Comparison of ENCODE assay signal across 13 mouse cellular contexts in the genomic region with DNA sequence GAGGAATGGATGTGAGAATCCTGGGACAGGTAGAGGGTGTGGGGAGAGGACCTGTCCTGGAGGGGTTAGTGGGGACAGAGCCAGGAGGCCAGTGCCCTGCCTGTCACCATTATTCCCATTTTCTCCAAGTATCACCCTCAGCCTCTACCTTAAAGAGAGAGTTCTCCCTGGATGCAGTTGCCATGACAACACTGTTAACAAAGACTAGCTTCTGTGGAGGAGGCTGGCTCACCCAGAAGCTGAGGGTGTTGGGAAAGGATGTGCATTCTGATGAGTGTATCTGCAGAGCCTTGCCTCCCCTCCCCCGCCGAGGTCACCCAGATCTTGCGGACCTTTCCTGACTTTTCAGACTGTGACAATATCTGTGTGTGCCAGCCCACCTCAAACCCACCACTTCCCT. TPM values are rescaled to one million over a fixed set of nuclear protein-coding genes. Genes with fewer than 3 reads are reported as not detected.
DNase-seq lines count a peak whose midpoint lies in the region; ATAC-seq lines count a peak whose summit lies in the region.
"Had no signal": no experiment of that assay in that cellular context is flagged by ENCODE, and none has a peak within 500 bp of the region (broad histone marks: within the 10 kb centered on the region; RNA-seq: fewer than 3 reads in every experiment).

No protein-coding gene starts in this region.

- 58% methylated on average over 3 of the region's 3 CpGs for WGBS in hindbrain, embryonic 11.5 days
- 66% methylated on average over 3 of the region's 3 CpGs for WGBS in hindbrain, embryonic 10.5 days

- peaks cover 14% of the 10 kb centered on the region for H3K27me3 ChIP-seq in hindbrain, embryonic 11.5 days (ENCODE audit: control insufficient read depth, insufficient read depth, low read length)
- peaks cover 73% of the 10 kb centered on the region for H3K27me3 ChIP-seq in hindbrain, embryonic 10.5 days (ENCODE audit: insufficient read depth, poor library complexity, severe bottlenecking)

- H3K4me2 ChIP-seq in hindbrain, embryonic 11.5 days (replicated peaks; ENCODE audit: low read depth, low read length): no peak overlapping the region
- H3K4me2 ChIP-seq: embryonic facial prominence, embryonic 13.5 days; heart, embryonic 13.5 days; limb, embryonic 15.5 days had no signal

- H3K36me3 ChIP-seq in hindbrain, embryonic 11.5 days (ENCODE audit: control insufficient read depth, insufficient read depth, low read length): no peaks in the 10 kb centered on the region
- no peaks in the 10 kb centered on the region for H3K36me3 ChIP-seq in hindbrain, embryonic 10.5 days
- H3K36me3 ChIP-seq: embryonic facial prominence, embryonic 13.5 days; heart, embryonic 13.5 days; limb, embryonic 15.5 days had no signal

- H3K4me1 ChIP-seq in hindbrain, embryonic 11.5 days (replicated peaks; ENCODE audit: control insufficient read depth, insufficient read depth, low read length): 0 out of 2 replicates have a peak, but pooled peaks cover 3% of the 10 kb centered on the region
- peaks cover 32% of the 10 kb centered on the region for H3K4me1 ChIP-seq in hindbrain, embryonic 10.5 days (replicated peaks)

- peak; percentile 30; the same call in 1 of the 2 replicates for ATAC-seq in hindbrain, embryonic 11.5 days (ENCODE audit: low FRiP score)

- H3K9ac ChIP-seq in hindbrain, embryonic 11.5 days (ENCODE audit: low read depth, low read length): no peak overlapping the region
- H3K9ac ChIP-seq: embryonic facial prominence, embryonic 13.5 days; heart, embryonic 13.5 days; limb, embryonic 15.5 days had no signal

- H3K27ac ChIP-seq in hindbrain, embryonic 11.5 days (ENCODE audit: low read depth, low read length): no peak overlapping the region
- no peak overlapping the region for H3K27ac ChIP-seq in hindbrain, embryonic 10.5 days
- H3K27ac ChIP-seq: embryonic facial prominence, embryonic 13.5 days; heart, embryonic 13.5 days; limb, embryonic 15.5 days had no signal

- DNase-seq in hindbrain, embryonic 11.5 days (ENCODE audit: low spot score): peak; percentile 43
- DNase-seq in hindbrain, embryonic 10.5 days (ENCODE audit: low spot score): no peak
- peak; percentile 52 to 58 for DNase-seq in frontal cortex, postnatal 14 days (ENCODE audit: low spot score in 2 of 2)
- DNase-seq in left cerebral cortex, postnatal 36 days (ENCODE audit: low spot score in 2 of 2): peak; percentile 50 to 64
- peak; percentile 80 to 90 for DNase-seq in right cerebral cortex, postnatal 10 days (ENCODE audit: low spot score in 2 of 2)
- no peak for DNase-seq in heart, adult 8-10 months (ENCODE audit: low spot score)
- DNase-seq in lung, postnatal 4 days: no peak
- no peak for DNase-seq in lung, postnatal 14 days
- DNase-seq: kidney, adult 9 months had no signal

- intact Hi-C loops in left cerebral cortex, postnatal 36 days (cut with DNase I): no loop called here

- H3K9me3 ChIP-seq in hindbrain, embryonic 11.5 days (ENCODE audit: control insufficient read depth, low read length): no peaks in the 10 kb centered on the region
- H3K9me3 ChIP-seq in hindbrain, embryonic 10.5 days: no peaks in the 10 kb centered on the region
- H3K9me3 ChIP-seq: embryonic facial prominence, embryonic 13.5 days; heart, embryonic 13.5 days; limb, embryonic 15.5 days; megakaryocyte, embryonic 14.5 days had no signal

- no peak overlapping the region for H3K4me3 ChIP-seq in hindbrain, embryonic 11.5 days (ENCODE audit: low read depth, low read length)
- H3K4me3 ChIP-seq in hindbrain, embryonic 10.5 days: no peak overlapping the region
- H3K4me3 ChIP-seq: embryonic facial prominence, embryonic 13.5 days; heart, embryonic 13.5 days; limb, embryonic 15.5 days; megakaryocyte, embryonic 14.5 days had no signal

RNA-seq across cellular contexts. Expression of gene Rasgef1a, which starts 4.7 kb away (rescaled TPM):
- not detected in 2 replicates for polyA plus RNA-seq in hindbrain, embryonic 11.5 days (2014; fragmentation: Nextera tagmentation; extraction: Ambion mirVana)
- polyA plus RNA-seq in hindbrain, embryonic 10.5 days (2016; fragmentation: Nextera tagmentation; extraction: Ambion mirVana): 0.06 TPM in 1 of 2 replicates, not detected in the other
- 100 to 1,000 TPM; 208 to 212 TPM for total RNA-seq in left cerebral cortex, postnatal 36 days (2021)
- total RNA-seq in heart, adult 8-10 months (2022): under 1 TPM; 0.35 to 0.69 (median 0.42) TPM

Comparison
In these comparisons a context has a peak if more than half of its experiments do, and no peak if none do; other contexts are left out.
1. DNase-seq: peak in hindbrain, embryonic 11.5 days (single experiment), frontal cortex, postnatal 14 days (2 of 2), left cerebral cortex, postnatal 36 days (2 of 2) and right cerebral cortex, postnatal 10 days (2 of 2); none in hindbrain, embryonic 10.5 days (single experiment), heart, adult 8-10 months (single experiment), lung, postnatal 4 days (0 of 2) and lung, postnatal 14 days (single experiment).
2. RNA of gene Rasgef1a, which starts 4.7 kb away (total RNA-seq): 208 to 212 TPM in left cerebral cortex, postnatal 36 days; 0.35 to 0.69 TPM in heart, adult 8-10 months; every median in the first group is over 100 times any median in the second.